19 mouse cellular contexts compared by ENCODE assay signal in the genomic region with DNA sequence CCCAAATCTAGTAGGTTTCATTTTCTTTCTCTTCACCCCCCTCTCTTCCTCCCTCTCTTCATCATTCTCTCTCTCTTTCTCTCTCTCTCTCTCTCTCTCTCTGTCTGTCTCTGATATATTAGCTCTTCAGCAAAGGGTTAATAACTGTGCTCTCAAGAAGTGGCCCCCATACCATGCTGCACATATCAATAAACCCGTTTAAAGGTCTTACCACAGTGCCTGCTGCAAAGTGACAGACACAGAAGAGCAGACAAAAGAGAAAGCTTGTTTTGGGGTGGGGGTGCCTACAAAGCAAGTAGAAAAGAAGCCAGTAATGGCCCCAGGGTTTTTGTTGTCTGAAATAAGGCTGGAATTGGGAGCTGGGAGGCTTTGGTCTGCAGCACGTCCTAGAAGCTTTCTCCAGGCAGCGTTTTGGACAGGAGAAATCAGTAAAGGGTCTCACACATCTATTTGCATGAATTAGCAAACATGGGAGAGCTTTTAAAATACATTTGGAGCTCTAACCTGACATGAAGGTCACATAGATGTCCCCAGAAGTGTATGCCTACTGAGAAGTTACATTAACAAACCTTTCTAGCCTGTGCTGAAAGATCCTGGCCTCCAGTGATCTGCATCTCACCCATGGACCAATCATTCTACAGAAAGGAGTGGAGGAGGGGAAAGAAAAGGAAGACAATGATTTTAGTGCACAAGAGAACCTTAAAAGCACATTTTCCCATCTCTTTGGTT.
DNase-seq lines count a peak whose midpoint lies in the region; ATAC-seq and TF ChIP-seq lines count a peak whose summit lies in the region.
"Had no signal": no experiment of that assay in that cellular context is flagged by ENCODE, and none has a peak within 500 bp of the region (broad histone marks: within the 10 kb centered on the region; RNA-seq: fewer than 3 reads in every experiment).

No protein-coding gene starts in this region.

- peak; percentile 13 for DNase-seq in neural tube, embryonic 11.5 days (ENCODE audit: low spot score)
- DNase-seq in neural tube, embryonic 10.5 days (ENCODE audit: extremely low spot score, low spot score) = no peak
- no peak for DNase-seq in forebrain, postnatal 0 days
- peak; percentile 89 for DNase-seq in midbrain, embryonic 11.5 days (ENCODE audit: low spot score, missing footprints)
- DNase-seq in right cerebral cortex, postnatal 14 days = no peak
- DNase-seq in layer of hippocampus, adult 9-10 months (ENCODE audit: low spot score) = no peak
- no peak for DNase-seq in frontal cortex, postnatal 14 days (ENCODE audit: low spot score in 2 of 2)
- DNase-seq: adrenal gland, postnatal 10 days; cerebellum, postnatal 14 days; heart, adult 2 months; heart, postnatal 10 days; kidney, postnatal 25 days; lung, adult 18-20 months; thymus, postnatal 14 days had no signal

- H3K9me3 ChIP-seq in neural tube, embryonic 11.5 days (ENCODE audit: control insufficient read depth, low read length) = no peaks in the 10 kb centered on the region
- no peaks in the 10 kb centered on the region for H3K9me3 ChIP-seq in forebrain, postnatal 0 days (ENCODE audit: low read length)
- no peaks in the 10 kb centered on the region for H3K9me3 ChIP-seq in midbrain, embryonic 11.5 days (ENCODE audit: control insufficient read depth, low read length)
- no peaks in the 10 kb centered on the region for H3K9me3 ChIP-seq in neural tube, embryonic 15.5 days (replicated peaks)
- H3K9me3 ChIP-seq: embryonic facial prominence, embryonic 15.5 days; limb, embryonic 15.5 days; stomach, embryonic 15.5 days had no signal

- ATAC-seq in neural tube, embryonic 11.5 days (ENCODE audit: insufficient read depth, low FRiP score, low TSS enrichment) = no peak
- ATAC-seq in forebrain, postnatal 0 days = peak; percentile 28
- ATAC-seq in midbrain, embryonic 11.5 days (ENCODE audit: low FRiP score) = peak; percentile 60
- ATAC-seq in neural tube, embryonic 15.5 days (ENCODE audit: low FRiP score) = no peak
- ATAC-seq: intestine, embryonic 16.5 days had no signal

- no peak for TF ChIP-seq CTCF in forebrain, postnatal 0 days (IDR thresholded peaks at IDR 0.05; ENCODE audit: low read depth)

- H3K36me3 ChIP-seq in neural tube, embryonic 11.5 days (ENCODE audit: control insufficient read depth, insufficient read depth, low read length) = no peaks in the 10 kb centered on the region
- H3K36me3 ChIP-seq in forebrain, postnatal 0 days (ENCODE audit: insufficient read depth) = no peaks in the 10 kb centered on the region
- no peaks in the 10 kb centered on the region for H3K36me3 ChIP-seq in midbrain, embryonic 11.5 days (ENCODE audit: control insufficient read depth, insufficient read depth, low read length)
- no peaks in the 10 kb centered on the region for H3K36me3 ChIP-seq in neural tube, embryonic 15.5 days
- H3K36me3 ChIP-seq: embryonic facial prominence, embryonic 15.5 days; limb, embryonic 15.5 days; stomach, embryonic 15.5 days had no signal

- 22% methylated on average over 3 of the region's 3 CpGs for WGBS in neural tube, embryonic 11.5 days
- WGBS in forebrain, postnatal 0 days = 8% methylated on average over 3 of the region's 3 CpGs
- 6% methylated on average over 3 of the region's 3 CpGs for WGBS in midbrain, embryonic 11.5 days
- WGBS in neural tube, embryonic 15.5 days = 9% methylated on average over 3 of the region's 3 CpGs

- H3K4me1 ChIP-seq in neural tube, embryonic 11.5 days (ENCODE audit: control insufficient read depth, insufficient read depth, low read length) = peaks cover 3% of the 10 kb centered on the region; the same call in 1 of the 2 replicates
- peaks cover 15% of the 10 kb centered on the region for H3K4me1 ChIP-seq in forebrain, postnatal 0 days (ENCODE audit: insufficient read depth)
- peaks cover 17% of the 10 kb centered on the region for H3K4me1 ChIP-seq in midbrain, embryonic 11.5 days (ENCODE audit: control insufficient read depth, insufficient read depth, low read length)
- peaks cover 19% of the 10 kb centered on the region for H3K4me1 ChIP-seq in neural tube, embryonic 15.5 days
- H3K4me1 ChIP-seq: embryonic facial prominence, embryonic 15.5 days; stomach, embryonic 15.5 days had no signal

- H3K9ac ChIP-seq in neural tube, embryonic 11.5 days (ENCODE audit: low read length) = no peak overlapping the region
- H3K9ac ChIP-seq in forebrain, postnatal 0 days = no peak overlapping the region
- peak overlapping the region; percentile 24; the same call in 1 of the 2 replicates for H3K9ac ChIP-seq in midbrain, embryonic 11.5 days (ENCODE audit: low read length)
- no peak overlapping the region for H3K9ac ChIP-seq in neural tube, embryonic 15.5 days (replicated peaks)
- H3K9ac ChIP-seq: embryonic facial prominence, embryonic 15.5 days; limb, embryonic 15.5 days; stomach, embryonic 15.5 days had no signal

- H3K4me3 ChIP-seq in neural tube, embryonic 11.5 days (ENCODE audit: low read depth, low read length) = no peak overlapping the region
- no peak overlapping the region for H3K4me3 ChIP-seq in forebrain, postnatal 0 days (ENCODE audit: low read depth, low read length)
- H3K4me3 ChIP-seq in midbrain, embryonic 11.5 days (ENCODE audit: low read depth, low read length) = no peak overlapping the region
- H3K4me3 ChIP-seq in neural tube, embryonic 15.5 days (replicated peaks) = no peak overlapping the region
- H3K4me3 ChIP-seq: embryonic facial prominence, embryonic 15.5 days; heart, adult 2 months; limb, embryonic 15.5 days; stomach, embryonic 15.5 days had no signal

- no peaks in the 10 kb centered on the region for H3K27me3 ChIP-seq in neural tube, embryonic 11.5 days (ENCODE audit: control insufficient read depth, insufficient read depth, low read length)
- no peaks in the 10 kb centered on the region for H3K27me3 ChIP-seq in forebrain, postnatal 0 days (ENCODE audit: insufficient read depth, low read length)
- H3K27me3 ChIP-seq in midbrain, embryonic 11.5 days (ENCODE audit: control insufficient read depth, insufficient read depth, low read length) = no peaks in the 10 kb centered on the region
- H3K27me3 ChIP-seq in neural tube, embryonic 15.5 days (replicated peaks) = no peaks in the 10 kb centered on the region
- H3K27me3 ChIP-seq: embryonic facial prominence, embryonic 15.5 days; limb, embryonic 15.5 days; stomach, embryonic 15.5 days had no signal

- H3K27ac ChIP-seq in neural tube, embryonic 11.5 days (ENCODE audit: low read depth, low read length) = peak overlapping the region; percentile 15
- H3K27ac ChIP-seq in forebrain, postnatal 0 days (ENCODE audit: low read depth, low read length) = peak overlapping the region; percentile 47
- peak overlapping the region; percentile 55 for H3K27ac ChIP-seq in midbrain, embryonic 11.5 days (ENCODE audit: low read depth, low read length)
- H3K27ac ChIP-seq in neural tube, embryonic 15.5 days (replicated peaks) = peak overlapping the region; percentile 62; the same call in 1 of the 2 replicates
- H3K27ac ChIP-seq: embryonic facial prominence, embryonic 15.5 days; heart, adult 2 months; limb, embryonic 15.5 days; stomach, embryonic 15.5 days had no signal

- H3K4me2 ChIP-seq in neural tube, embryonic 11.5 days (ENCODE audit: low read depth) = no peak overlapping the region
- H3K4me2 ChIP-seq in forebrain, postnatal 0 days (ENCODE audit: low read depth) = no peak overlapping the region
- H3K4me2 ChIP-seq in midbrain, embryonic 11.5 days = peak overlapping the region; percentile 20
- H3K4me2 ChIP-seq in neural tube, embryonic 15.5 days = no peak overlapping the region
- H3K4me2 ChIP-seq: embryonic facial prominence, embryonic 15.5 days; limb, embryonic 15.5 days; stomach, embryonic 15.5 days had no signal

Comparison
In these comparisons a context has a peak if more than half of its experiments do, and no peak if none do; other contexts are left out.
1. DNase-seq: peak in neural tube, embryonic 11.5 days (single experiment) and midbrain, embryonic 11.5 days (single experiment); none in neural tube, embryonic 10.5 days (single experiment), forebrain, postnatal 0 days (single experiment), right cerebral cortex, postnatal 14 days (single experiment), layer of hippocampus, adult 9-10 months (single experiment) and frontal cortex, postnatal 14 days (0 of 2).
2. ATAC-seq: peak in forebrain, postnatal 0 days (single experiment) and midbrain, embryonic 11.5 days (single experiment); none in neural tube, embryonic 11.5 days (single experiment) and neural tube, embryonic 15.5 days (single experiment).
3. Peak in every context shown above with its lines, with median percentiles within 50 percentile points of each other: H3K27ac ChIP-seq.